Mouse (Mus musculus): Measurements from ENCODE around the gene Uhmk1. TPM values are rescaled to one million over a fixed set of nuclear protein-coding genes. Genes with fewer than 3 reads are reported as not detected.
A peak's percentile ranks its signal among the peaks of the same experiment; 100 is the strongest.

Gene Uhmk1
- 64.7 and 69.0 TPM in 2 replicates for total RNA-seq (2017)

GRCm38 (mm10) chr1:170214757-170215522 is at the start of gene Uhmk1:
TSS of gene Uhmk1 (minus strand) at chr1:170215397.
- peak; percentile 96 for ATAC-seq (ENCODE audit: extremely low read depth, insufficient number of reproducible peaks, low FRiP score, poor library complexity, severe bottlenecking)

GRCm38 (mm10) chr1:170255560-170255910 is 40.3 kb upstream of the Uhmk1 start:
- ATAC-seq (ENCODE audit: extremely low read depth, insufficient number of reproducible peaks, low FRiP score, poor library complexity, severe bottlenecking), result peak; percentile 100

GRCm38 (mm10) chr1:170254893-170255559 is 39.8 kb upstream of the Uhmk1 start:
- ATAC-seq (ENCODE audit: extremely low read depth, insufficient number of reproducible peaks, low FRiP score, poor library complexity, severe bottlenecking), result no peak

GRCm38 (mm10) chr1:170245016-170245415 is 29.8 kb upstream of the Uhmk1 start:
- no peak for ATAC-seq (ENCODE audit: extremely low read depth, insufficient number of reproducible peaks, low FRiP score, poor library complexity, severe bottlenecking)

- ATAC-seq (ENCODE audit: extremely low read depth, insufficient number of reproducible peaks, low FRiP score, poor library complexity, severe bottlenecking), result 0 out of 2 replicates have a peak, but pooled peaks have one; percentile 9
Observed at GRCm38 (mm10) chr1:170232688-170233087, 17.5 kb upstream of the Uhmk1 start, which contains the start of gene Sh2d1b2. TSS of gene Sh2d1b2 (plus strand) at chr1:170232749.

- ATAC-seq (ENCODE audit: extremely low read depth, insufficient number of reproducible peaks, low FRiP score, poor library complexity, severe bottlenecking), result no peak
Observed at GRCm38 (mm10) chr1:170223276-170223675, 8.1 kb upstream of the Uhmk1 start.

- ATAC-seq (ENCODE audit: extremely low read depth, insufficient number of reproducible peaks, low FRiP score, poor library complexity, severe bottlenecking), result no peak
Observed at GRCm38 (mm10) chr1:170220351-170220750, 5.2 kb upstream of the Uhmk1 start.

GRCm38 (mm10) chr1:170218091-170218884 is 3.1 kb upstream of the Uhmk1 start:
- peak; percentile 76 for ATAC-seq (ENCODE audit: extremely low read depth, insufficient number of reproducible peaks, low FRiP score, poor library complexity, severe bottlenecking)

- no peak for ATAC-seq (ENCODE audit: extremely low read depth, insufficient number of reproducible peaks, low FRiP score, poor library complexity, severe bottlenecking)
Observed at GRCm38 (mm10) chr1:170215590-170215989, 393 bp upstream of the Uhmk1 start.

GRCm38 (mm10) chr1:170214383-170214756 is 827 bp downstream of the Uhmk1 start:
- no peak for ATAC-seq (ENCODE audit: extremely low read depth, insufficient number of reproducible peaks, low FRiP score, poor library complexity, severe bottlenecking)

- peak; percentile 46; the same call in 1 of the 2 replicates for ATAC-seq (ENCODE audit: extremely low read depth, insufficient number of reproducible peaks, low FRiP score, poor library complexity, severe bottlenecking)
Observed at GRCm38 (mm10) chr1:170213181-170213879, 1.9 kb downstream of the Uhmk1 start.

GRCm38 (mm10) chr1:170206395-170206794 is 8.8 kb downstream of the Uhmk1 start:
- ATAC-seq (ENCODE audit: extremely low read depth, insufficient number of reproducible peaks, low FRiP score, poor library complexity, severe bottlenecking), result no peak

GRCm38 (mm10) chr1:170200379-170200778 is 14.8 kb downstream of the Uhmk1 start:
- no peak for ATAC-seq (ENCODE audit: extremely low read depth, insufficient number of reproducible peaks, low FRiP score, poor library complexity, severe bottlenecking)

- no peak for ATAC-seq (ENCODE audit: extremely low read depth, insufficient number of reproducible peaks, low FRiP score, poor library complexity, severe bottlenecking)
Observed at GRCm38 (mm10) chr1:170196211-170196610, 19.0 kb downstream of the Uhmk1 start.

GRCm38 (mm10) chr1:170191925-170192324 is 23.3 kb downstream of the Uhmk1 start:
- ATAC-seq (ENCODE audit: extremely low read depth, insufficient number of reproducible peaks, low FRiP score, poor library complexity, severe bottlenecking), result no peak

- ATAC-seq (ENCODE audit: extremely low read depth, insufficient number of reproducible peaks, low FRiP score, poor library complexity, severe bottlenecking), result no peak
Observed at GRCm38 (mm10) chr1:170190225-170190624, 25.0 kb downstream of the Uhmk1 start.

- no peak for ATAC-seq (ENCODE audit: extremely low read depth, insufficient number of reproducible peaks, low FRiP score, poor library complexity, severe bottlenecking)
Observed at GRCm38 (mm10) chr1:170188601-170189000, 26.6 kb downstream of the Uhmk1 start.

- ATAC-seq (ENCODE audit: extremely low read depth, insufficient number of reproducible peaks, low FRiP score, poor library complexity, severe bottlenecking), result no peak
Observed at GRCm38 (mm10) chr1:170186531-170186930, 28.7 kb downstream of the Uhmk1 start.

- no peak for ATAC-seq (ENCODE audit: extremely low read depth, insufficient number of reproducible peaks, low FRiP score, poor library complexity, severe bottlenecking)
Observed at GRCm38 (mm10) chr1:170185137-170185536, 30.1 kb downstream of the Uhmk1 start.

All from neutrophil, adult 5-6 weeks (primary cell).